In genomic region chr14:29478403-29478983, GRCm38 (mm10) we compare ENCODE assay signal across 10 mouse cellular contexts.
DNase-seq lines count a peak whose midpoint lies in the region; TF ChIP-seq lines count a peak whose summit lies in the region.
"Had no signal": no experiment of that assay in that cellular context is flagged by ENCODE, and none has a peak within 500 bp of the region (broad histone marks: within the 10 kb centered on the region; RNA-seq: fewer than 3 reads in every experiment).

No protein-coding gene starts in this region.

- H3K27ac ChIP-seq in left cerebral cortex, adult 2 months, result no peak overlapping the region; the same call in 1 of the 2 replicates
- H3K27ac ChIP-seq: liver, embryonic 13.5 days; macrophage had no signal

- peak; percentile 50 to 72 for DNase-seq in layer of hippocampus, adult 18-20 months (ENCODE audit: low spot score in 2 of 2)
- DNase-seq in layer of hippocampus, adult 9-10 months (ENCODE audit: low spot score), result no peak
- DNase-seq in frontal cortex, postnatal 36 days (ENCODE audit: low spot score in 2 of 2), result peak; percentile 64 to 82
- peak; percentile 44 to 48 for DNase-seq in left cerebral cortex, adult 2 months (ENCODE audit: extremely low spot score in 1 of 2, low spot score in 2 of 2)
- DNase-seq in right cerebral cortex, postnatal 36 days (ENCODE audit: low spot score in 2 of 2), result peak; percentile 56 to 85
- no peak for DNase-seq in cerebellum, adult 11 months
- DNase-seq in urinary bladder, adult 18-20 months (ENCODE audit: low spot score in 2 of 2), result no peak
- DNase-seq: liver, embryonic 13.5 days had no signal

- intact Hi-C loops in left cerebral cortex, adult 2 months (cut with DNase I), result loop anchor here (2.0 kb wide), 1 partner anchor 40 kb away; no protein-coding TSS in a partner anchor

- no peak overlapping the region for H3K4me3 ChIP-seq in left cerebral cortex, adult 2 months
- H3K4me3 ChIP-seq: liver, embryonic 13.5 days; myocyte had no signal

- no peak for TF ChIP-seq CTCF in left cerebral cortex, adult 2 months (IDR thresholded peaks at IDR 0.05)

Comparison
In these comparisons a context has a peak if more than half of its experiments do, and no peak if none do; other contexts are left out.
1. DNase-seq: peak in layer of hippocampus, adult 18-20 months (2 of 2), frontal cortex, postnatal 36 days (2 of 2), left cerebral cortex, adult 2 months (2 of 2) and right cerebral cortex, postnatal 36 days (2 of 2); none in layer of hippocampus, adult 9-10 months (single experiment), cerebellum, adult 11 months (single experiment) and urinary bladder, adult 18-20 months (0 of 2).